26 mouse cellular contexts compared by ENCODE assay signal in the genomic region with DNA sequence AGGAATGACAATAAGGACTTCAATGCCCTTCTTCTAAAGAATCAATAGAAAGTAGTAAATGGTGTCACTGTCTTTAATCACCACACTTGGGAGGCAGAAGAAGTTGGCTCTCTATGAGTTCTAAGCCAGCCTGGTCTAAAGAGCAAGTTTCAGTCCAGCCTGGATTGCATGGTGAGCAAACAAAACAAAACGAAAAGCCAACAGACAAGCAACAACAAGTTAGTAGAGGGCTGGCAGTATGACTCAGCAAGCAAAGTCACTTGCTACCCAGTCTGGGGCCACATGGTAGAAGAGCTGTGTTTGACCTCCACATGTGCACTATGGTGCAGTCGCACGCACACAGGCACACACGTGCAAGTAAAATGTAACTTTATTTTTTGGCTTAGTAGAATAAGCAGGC.
"Had no signal": no experiment of that assay in that cellular context is flagged by ENCODE, and none has a peak within 500 bp of the region (broad histone marks: within the 10 kb centered on the region; RNA-seq: fewer than 3 reads in every experiment).

No protein-coding gene starts in this region.

- ATAC-seq: forebrain, embryonic 16.5 days; hindbrain, postnatal 0 days; intestine, embryonic 15.5 days had no signal

- H3K27me3 ChIP-seq: heart, embryonic 13.5 days; hindbrain, embryonic 13.5 days; hindbrain, embryonic 15.5 days; intestine, embryonic 15.5 days; kidney, embryonic 15.5 days; limb, embryonic 13.5 days; limb, embryonic 15.5 days; liver, embryonic 13.5 days had no signal

- H3K9me3 ChIP-seq: heart, embryonic 13.5 days; heart, embryonic 15.5 days; hindbrain, embryonic 13.5 days; hindbrain, embryonic 15.5 days; intestine, embryonic 15.5 days; kidney, embryonic 15.5 days; limb, embryonic 13.5 days; limb, embryonic 15.5 days; liver, embryonic 13.5 days had no signal

- H3K4me3 ChIP-seq: heart, embryonic 13.5 days; heart, embryonic 15.5 days; hindbrain, embryonic 13.5 days; hindbrain, embryonic 15.5 days; intestine, embryonic 15.5 days; kidney, embryonic 15.5 days; limb, embryonic 13.5 days; limb, embryonic 15.5 days; liver, embryonic 13.5 days had no signal

- H3K4me2 ChIP-seq: heart, embryonic 11.5 days; heart, embryonic 13.5 days; heart, embryonic 15.5 days; hindbrain, embryonic 13.5 days; hindbrain, embryonic 15.5 days; intestine, embryonic 15.5 days; kidney, embryonic 15.5 days; limb, embryonic 13.5 days; limb, embryonic 15.5 days; liver, embryonic 13.5 days had no signal

- H3K36me3 ChIP-seq: heart, embryonic 13.5 days; heart, embryonic 15.5 days; hindbrain, embryonic 13.5 days; hindbrain, embryonic 15.5 days; intestine, embryonic 15.5 days; kidney, embryonic 15.5 days; limb, embryonic 13.5 days; limb, embryonic 15.5 days; liver, embryonic 13.5 days had no signal

- H3K4me1 ChIP-seq: heart, embryonic 15.5 days; hindbrain, embryonic 13.5 days; hindbrain, embryonic 15.5 days; liver, embryonic 13.5 days had no signal

- H3K27ac ChIP-seq: heart, embryonic 13.5 days; heart, embryonic 15.5 days; hindbrain, embryonic 13.5 days; hindbrain, embryonic 15.5 days; hindbrain, postnatal 0 days; intestine, embryonic 15.5 days; kidney, embryonic 15.5 days; kidney, postnatal 0 days; limb, embryonic 13.5 days; limb, embryonic 15.5 days; liver, embryonic 13.5 days had no signal

- DNase-seq: gastrocnemius, postnatal 14 days; gastrocnemius, postnatal 36 days; heart, adult 18-20 months; heart, postnatal 14 days; heart, postnatal 36 days; kidney, adult 11 months; kidney, adult 2 months; kidney, adult 9 months; kidney, postnatal 14 days; kidney, postnatal 36 days; layer of hippocampus, adult 9-11 months; layer of hippocampus, postnatal 36 days; left cerebral cortex, postnatal 4 days; liver, embryonic 13.5 days had no signal

- H3K9ac ChIP-seq: heart, embryonic 13.5 days; heart, embryonic 15.5 days; hindbrain, embryonic 13.5 days; hindbrain, embryonic 15.5 days; intestine, embryonic 15.5 days; kidney, embryonic 15.5 days; limb, embryonic 13.5 days; limb, embryonic 15.5 days; liver, embryonic 13.5 days had no signal
